Mouse (Mus musculus) ovary, adult 18-20 months (tissue): ENCODE measurements around the gene Strip2.

ENCODE experiments used
- DNase-seq: peaks from one replicate; pipeline ENCODE4 v3.0.0; 2022; ENCODE audit warnings: low spot score, mixed read lengths

Gene Strip2

DNA sequence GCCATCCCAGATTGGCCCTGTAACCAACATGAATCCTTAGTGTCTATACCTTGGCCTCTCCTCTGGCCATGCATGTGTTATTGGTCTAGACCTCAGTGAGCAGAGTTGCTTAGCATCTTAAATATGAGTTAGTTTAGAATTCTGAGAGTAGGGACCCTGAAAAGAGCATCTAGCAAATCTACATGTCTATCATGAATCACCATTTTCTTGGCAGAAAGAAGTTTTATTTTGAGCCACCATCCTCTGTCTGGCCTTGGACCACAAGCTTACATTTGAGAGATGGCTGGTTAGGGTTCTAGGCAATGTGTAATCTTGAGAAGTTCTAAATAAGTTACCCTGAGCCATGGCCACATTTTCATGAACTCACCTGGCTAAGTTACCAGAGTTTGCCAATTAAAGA is 13.3 kb downstream of the Strip2 start:
- no peak for DNase-seq

DNA sequence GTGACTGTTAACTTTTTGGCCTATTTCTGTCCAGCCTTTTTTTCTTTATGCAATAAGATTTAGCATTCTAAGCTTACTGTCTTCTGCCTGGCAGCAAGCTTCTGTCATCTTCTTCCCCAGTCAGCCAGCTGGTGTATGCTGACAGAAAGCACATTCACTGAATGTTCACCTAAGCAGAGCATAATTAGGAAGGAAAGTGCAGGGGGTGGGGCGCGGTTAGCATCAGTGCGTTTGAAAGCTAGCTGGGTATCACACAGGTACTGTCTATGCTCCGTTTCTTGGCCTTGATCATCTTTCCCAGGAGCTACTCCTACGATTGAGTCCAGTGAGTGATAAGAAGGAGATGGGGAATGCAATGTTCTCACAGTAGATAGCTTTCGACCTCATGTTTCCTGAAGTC is 13.9 kb downstream of the Strip2 start:
- DNase-seq: no peak

DNA sequence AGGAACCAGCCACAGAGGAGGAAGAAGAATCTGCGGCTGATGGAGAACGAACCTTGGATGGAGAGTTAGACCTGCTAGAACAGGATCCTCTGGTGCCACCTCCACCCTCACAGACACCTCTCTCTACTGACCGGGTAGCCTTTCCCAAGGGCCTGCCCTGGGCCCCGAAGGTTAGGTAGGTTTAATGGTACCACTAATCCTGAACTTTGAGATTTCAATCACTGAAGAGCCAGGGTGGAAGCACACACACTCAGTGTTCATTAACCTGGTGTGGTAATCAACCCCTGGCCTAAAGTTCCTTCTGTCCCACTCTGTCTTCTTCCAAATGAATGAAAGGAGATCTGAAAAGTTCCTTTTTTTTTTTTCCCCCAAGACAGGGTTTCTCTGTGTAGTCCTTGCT is 14.4 kb downstream of the Strip2 start:
- no peak for DNase-seq

DNA sequence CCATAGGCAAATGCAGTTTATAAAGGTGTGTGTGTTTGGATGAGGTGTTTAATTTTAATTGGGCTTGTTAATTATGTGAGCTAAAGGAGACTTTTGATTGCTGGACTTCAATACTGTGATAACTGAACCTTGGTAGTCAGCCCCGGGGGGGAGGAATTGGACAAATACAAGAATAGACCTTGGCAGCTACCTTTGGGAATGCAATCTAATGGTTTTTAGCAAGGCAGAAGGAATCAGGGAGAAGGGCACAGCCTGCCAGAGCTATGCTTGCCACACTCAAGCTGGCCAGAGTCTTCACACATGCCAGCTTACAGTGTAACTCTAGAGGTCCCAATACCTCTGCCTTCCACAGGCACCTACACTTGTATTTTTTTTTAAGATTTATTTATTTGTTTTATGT is 18.9 kb downstream of the Strip2 start:
- no peak for DNase-seq

DNA sequence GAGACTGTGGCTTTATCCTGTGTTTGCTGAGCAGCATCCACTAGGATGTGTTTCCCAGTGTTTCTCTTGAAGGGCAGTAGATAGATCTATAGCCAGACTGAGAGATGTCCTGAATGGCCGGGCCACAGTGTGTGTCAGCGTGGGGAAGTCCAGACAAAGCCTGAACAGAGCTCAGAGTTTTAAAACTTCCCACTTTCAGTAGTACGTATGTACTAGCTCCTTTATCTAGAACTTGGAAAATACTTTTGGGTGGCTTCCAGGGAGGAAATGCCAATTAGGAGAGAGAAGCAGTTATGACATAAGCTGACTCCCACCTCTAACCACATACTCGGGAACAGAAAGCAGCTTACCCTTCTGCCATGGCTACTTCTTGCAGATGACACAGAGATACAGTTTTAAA is 23.6 kb downstream of the Strip2 start:
- DNase-seq: no peak

DNA sequence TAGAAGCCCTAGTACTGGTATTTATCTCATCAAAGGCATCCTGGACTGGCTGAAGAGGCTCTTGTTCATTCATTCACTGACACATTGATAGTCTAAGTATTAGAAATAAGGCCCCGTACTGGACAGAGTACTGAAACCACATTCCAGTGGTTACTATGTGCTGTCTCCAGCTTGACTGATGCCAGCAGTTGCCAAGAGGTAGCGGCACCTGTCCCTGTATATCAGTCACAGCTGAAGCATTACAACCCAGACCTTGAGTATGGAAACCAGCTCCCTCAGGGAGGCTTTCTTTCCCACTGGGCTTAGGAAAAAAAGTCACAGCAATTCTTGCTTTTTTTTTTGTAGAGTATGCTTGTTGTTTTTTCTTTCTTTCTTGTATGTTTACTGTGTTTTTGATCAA is 24.2 kb downstream of the Strip2 start:
- no peak for DNase-seq

DNA sequence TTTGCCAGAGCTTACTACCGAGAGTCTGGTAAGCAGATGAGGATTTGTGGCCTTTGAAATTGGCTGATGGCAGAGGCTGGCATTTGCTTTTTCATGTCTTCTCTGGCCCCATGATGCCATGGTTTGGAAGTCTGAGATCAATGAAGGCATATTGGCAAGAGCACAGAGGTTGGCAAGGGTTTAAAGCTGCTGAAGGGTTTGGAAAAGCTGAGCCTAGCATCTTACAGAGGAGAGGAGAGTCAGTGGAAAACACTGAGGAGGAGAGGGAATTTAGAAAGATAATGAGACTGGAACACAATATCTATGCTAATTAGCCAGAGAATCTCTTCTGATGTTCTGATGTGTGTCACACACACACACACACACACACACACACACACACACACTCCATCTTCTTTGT is 27.7 kb downstream of the Strip2 start:
- DNase-seq: no peak

DNA sequence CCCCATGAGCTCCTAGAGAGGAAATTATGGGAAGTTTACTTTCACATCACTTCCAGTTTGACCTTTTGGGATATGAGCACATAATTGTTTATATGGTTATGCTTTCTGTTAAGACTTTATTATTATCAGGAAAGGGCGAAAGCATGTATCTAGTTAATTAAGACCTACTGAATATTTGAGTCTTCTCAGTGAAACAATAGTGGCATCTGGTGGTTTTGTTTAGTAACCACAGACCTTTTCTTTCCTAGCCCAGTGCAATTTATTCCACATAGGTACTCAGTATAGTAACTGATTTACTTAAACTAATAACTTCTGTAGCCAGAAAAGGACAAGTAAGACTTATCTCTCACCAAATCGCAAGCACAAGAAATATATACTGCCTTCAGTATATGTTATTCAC is 29.8 kb downstream of the Strip2 start:
- DNase-seq: no peak

DNA sequence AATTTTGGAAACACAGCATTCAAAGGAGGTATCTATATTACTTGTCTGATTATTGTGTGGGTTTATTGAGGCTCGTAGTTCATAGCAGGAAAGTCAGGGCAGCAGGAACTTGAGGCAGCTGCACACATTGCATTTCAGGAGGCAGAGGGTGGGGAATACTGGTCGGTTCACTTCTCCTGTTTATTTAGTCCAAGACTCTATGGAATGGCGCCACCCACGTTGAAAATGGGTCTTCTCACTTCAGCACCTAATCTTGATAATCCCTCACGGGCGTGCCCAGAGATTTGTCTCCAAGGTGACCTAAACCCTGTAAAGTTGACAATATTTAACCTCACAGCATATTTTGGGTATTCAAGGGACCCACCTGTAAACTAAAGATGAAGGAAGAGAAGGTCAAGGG is 31.0 kb downstream of the Strip2 start:
- DNase-seq: no peak

DNA sequence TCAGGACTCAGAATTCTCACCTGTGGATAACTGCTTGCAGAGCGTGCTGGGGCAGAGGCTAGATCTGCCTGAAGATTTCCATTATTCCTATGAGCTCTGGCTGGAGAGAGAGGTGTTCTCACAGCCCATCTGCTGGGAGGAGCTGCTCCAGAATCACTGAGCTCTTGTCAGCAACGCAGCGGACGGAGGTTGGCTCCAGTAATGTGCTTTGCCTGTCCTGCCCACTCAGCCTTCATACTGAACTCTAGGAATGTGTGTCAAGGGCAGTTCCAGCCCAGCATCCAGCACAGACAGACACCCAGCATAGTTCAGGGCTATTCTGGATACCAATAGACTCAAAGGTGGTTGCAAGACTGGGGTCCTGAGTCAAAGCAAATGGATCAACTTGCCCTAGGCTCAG is 39.9 kb downstream of the Strip2 start:
- no peak for DNase-seq

DNA sequence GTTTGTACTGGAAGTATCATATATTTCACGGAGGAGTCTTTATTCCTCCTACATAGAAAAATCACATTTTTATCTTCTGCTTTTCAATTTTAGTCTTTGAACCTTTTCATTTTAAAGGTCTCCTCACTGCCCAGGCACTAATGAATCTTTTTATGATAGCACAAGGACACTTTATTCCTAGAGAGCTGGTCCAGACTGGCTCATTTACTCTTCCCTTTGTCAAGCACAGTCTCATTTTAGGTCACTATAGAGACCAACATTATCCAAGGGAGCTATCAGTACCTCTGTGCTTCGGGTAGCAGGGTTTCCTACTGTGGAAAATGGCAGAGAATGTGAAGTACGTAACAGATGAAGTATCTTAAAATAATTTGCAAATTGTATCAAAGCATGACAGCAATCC is 41.9 kb downstream of the Strip2 start:
- no peak for DNase-seq

DNA sequence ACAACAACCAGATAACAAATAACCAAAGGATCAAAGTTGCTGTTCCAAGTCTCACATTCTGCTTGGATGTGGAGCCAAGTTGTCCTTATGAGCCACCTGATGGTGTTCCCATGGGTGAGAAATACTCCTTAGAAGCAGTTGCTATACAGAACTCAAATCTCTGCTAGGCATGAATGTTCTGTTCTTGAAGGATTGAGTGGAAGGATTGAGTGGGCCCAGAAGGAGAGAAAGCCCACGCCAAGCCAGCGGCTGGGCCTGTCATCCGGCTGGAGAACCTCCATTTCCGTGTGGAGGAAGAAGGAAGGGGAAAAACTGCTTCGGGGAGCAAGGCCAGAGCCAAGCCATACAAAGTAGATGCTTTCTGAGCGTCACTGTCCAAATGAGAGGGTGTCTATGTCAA is 44.3 kb downstream of the Strip2 start:
- no peak for DNase-seq

DNA sequence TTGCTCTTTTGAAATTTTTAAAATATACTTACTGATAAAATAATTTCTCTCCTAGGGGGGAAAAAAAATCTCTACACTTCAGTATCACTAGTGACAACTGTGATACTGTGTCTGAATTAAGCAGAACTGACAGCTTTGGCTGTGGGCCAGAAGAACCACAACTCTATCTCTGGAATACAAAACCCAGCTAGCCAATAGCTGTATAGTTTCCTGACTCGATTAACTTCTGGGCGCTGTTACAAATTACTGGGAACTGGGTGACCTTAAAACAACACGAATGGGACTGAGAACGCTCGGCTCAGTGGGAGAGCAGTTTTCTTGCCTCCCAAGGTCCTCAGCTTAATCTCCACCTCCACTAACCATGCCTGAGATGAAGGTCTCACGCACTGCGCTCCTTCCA is 51.1 kb downstream of the Strip2 start:
- DNase-seq: peak; percentile 18

DNA sequence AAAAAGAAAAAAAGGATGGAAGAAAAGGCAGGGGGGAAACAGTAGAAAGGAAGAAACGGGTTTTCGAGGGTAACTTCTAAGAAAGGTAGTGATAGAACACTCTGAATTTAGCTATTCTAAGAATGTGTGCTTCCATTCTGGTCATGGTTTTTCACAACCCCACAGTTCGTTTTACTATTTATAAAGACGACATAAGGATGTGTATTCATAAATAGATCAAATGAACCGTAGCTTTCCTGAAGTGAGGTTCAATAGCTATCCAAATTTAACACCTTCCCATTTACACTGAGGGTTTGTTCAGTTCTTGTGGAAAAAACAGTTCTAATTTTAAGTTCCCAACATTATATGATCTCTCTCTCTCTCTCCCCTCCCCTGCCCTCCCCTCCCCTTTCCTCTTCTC is 56.5 kb downstream of the Strip2 start:
- no peak for DNase-seq

DNA sequence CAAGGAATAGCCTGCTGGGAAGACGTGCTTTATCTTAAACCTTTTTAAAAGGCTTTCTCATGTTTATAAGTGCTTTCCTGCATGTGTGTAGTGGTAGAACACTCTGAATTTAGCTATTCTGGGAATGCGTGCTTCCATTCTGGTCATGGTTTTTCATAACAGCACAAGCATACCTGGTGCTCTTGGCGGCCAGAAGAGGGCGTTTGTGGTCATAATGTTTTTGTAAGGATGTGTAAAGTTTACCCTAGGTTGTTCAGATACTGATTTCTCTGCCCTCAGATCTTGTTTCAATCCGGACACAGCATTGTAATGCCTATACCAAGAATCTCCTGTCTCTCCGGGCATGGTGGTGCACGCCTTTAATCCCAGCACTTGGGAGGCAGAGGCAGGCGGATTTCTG is 58.0 kb downstream of the Strip2 start:
- DNase-seq: no peak

DNA sequence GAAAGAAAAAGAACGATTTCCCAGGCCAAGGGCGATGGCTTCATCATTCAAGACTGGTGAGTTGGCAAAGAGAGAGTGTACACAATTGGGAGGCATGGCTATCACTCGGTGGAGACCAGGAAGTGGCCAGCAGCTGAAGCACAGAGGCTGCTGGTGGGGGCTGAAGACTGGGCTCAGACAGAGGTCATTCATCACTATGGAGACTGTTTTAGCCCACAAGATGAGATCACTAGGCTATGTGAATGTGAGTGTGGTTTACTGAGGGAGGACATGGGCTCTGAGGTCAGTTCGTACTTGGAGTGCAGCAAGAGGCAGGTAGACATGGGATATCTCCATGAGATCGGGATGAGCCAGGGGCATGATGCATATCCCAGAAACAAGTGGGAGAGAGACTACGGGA is 63.6 kb downstream of the Strip2 start:
- DNase-seq: no peak

DNA sequence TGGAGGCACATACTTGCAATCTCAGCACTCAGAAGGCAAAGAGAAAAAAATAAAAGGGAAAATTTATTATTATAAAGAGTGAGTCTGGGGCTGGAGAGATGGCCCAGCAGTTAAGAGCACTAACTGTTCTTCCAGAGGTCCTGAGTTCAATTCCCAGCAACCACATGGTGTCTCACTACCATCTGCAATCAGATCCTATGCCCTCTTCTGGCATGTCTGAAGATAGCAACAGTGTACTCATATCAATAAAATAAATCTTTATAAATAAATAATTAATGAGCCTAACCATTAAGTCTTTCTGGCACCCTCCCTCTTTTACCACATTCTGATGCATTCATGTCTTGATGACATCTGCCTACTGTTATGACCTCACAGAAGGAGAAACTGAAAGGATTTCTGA is 65.0 kb downstream of the Strip2 start:
- DNase-seq: no peak

DNA sequence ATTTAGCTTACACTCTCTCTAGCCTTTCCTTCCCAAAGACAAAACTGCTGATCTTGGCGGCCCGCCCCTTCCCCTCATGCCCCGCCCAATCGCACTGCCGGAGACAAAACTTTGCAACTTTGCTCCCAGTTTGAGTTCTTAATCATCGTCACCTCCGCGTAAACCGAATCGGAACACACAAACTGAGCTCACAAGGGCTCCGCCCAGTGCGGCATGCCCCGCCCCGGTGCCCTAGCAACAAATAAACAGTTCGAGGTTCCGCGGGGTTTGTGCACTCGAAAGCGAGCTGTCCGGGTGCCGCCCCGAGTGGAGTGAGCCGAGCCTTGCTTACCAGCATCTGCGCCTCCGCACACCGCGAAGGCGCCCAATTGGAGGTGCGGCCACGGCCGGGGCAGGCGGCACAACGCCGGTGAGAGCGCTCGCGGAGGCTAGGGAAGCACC is 68.3 kb downstream of the Strip2 start:
- DNase-seq: peak; percentile 82

DNA sequence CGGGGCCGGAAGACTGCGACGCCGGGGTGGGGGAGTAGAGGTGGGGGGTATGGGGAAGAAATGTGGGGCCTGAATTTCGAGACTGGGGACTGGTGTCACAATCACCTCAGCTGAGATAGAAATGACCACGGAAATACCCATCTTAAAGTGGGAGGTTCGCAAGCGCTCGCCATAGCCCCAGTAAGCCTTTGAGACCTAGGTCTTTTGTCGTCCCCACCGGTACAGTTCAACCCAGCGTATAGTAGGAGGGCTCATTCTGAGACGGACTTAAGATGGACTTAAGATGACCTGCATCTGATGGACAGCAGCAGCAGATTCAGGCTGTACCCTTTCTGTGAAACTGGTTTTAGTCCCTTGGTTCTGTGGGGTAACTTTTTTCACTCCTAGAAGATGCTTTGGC is 68.7 kb downstream of the Strip2 start:
- no peak for DNase-seq

DNA sequence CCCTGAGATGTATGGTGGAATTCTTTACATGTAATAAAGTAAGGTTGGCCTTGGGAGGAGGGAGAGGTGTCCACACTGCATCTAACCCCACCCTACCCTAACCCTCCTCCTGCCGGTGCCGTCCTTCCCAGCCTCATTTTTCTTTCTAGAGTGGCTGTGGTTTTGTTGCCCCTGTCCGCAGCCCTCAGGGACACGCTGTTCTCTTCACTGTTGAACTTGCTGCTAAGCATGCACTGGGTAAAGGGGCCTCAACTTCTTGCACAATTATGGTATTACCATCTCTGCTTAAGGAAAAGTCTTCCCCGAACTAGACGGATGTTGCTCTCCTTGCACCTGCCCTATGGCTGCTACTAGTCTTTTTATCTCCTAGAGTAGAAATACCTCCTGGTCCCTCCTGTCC is 69.2 kb downstream of the Strip2 start:
- no peak for DNase-seq

DNA sequence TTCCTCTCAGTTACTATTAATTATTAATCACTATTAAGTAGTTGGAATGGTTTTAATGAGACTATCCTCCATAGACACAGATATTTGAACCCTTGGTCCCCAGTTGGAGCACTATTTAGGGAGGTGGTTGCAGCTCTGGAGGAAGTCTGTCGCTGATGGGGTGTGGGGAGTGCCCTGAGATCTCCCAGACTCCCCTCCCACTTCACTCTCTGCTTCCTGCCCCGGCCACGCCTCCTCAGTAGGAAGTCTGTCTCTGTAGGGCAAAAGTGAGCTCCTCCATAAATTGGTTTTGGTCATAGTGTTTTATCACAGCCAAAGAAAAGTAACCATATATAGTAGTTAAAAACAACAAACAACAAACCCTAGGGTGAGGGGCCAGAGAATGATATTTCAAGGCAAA is 70.4 kb downstream of the Strip2 start:
- no peak for DNase-seq

DNA sequence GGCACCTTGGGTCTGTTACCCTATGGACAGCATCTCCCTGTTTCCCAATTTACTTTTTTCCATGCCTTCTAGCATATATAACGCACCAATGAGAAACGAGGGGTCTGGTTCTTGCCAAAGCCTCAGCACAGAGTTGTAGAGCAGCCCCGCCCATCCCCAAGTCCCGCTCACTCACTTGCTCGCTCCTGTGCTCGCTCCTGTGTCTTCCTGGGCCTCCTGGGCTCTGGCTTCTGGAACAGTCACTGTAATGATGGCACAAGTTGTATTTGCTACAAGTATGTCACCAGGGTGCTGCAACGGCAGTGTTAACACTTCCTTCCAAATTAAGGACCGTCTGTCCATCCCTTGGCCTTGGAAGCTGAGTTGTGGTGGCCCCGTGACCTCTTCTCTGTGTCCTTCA is 81.3 kb downstream of the Strip2 start:
- no peak for DNase-seq

DNA sequence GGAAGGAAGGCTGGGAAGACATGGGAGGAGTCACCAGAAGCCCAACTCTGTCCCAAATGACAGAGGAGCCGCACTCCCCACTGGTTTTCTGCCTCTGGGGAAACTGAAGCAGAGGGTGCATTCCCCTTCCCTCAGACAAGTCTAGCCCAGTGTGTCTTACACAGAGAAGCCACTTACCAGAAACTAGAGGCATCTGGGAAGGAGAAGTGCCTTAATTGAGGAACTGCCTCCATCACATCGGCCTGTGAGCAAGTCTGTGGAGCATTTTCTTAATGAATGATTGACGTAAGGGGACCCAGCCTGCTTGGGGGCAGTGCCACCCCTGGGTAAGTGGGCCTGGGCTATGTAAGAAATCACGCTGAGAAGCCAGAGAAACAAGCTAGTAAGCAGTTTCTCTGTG is 82.0 kb downstream of the Strip2 start:
- DNase-seq: no peak

DNA sequence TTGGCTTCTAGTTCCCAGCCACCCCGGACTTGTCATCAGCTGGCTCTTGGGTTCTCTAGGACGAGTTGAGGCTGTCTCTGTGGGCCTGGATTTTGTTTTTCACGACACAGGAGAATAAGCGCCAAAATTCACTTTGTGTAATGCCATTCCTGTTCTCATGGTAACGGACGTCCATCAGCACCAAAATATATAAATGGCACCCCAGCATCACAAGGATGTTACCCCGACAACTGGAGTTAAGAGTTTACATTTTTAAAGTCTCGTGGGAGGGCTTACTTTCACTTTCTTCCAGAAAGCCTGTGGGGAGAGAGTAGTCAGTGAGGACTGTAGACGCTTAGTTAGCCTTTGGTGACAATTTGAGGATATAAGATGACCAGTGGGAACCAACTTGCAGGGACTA is 85.8 kb downstream of the Strip2 start:
- no peak for DNase-seq

DNA sequence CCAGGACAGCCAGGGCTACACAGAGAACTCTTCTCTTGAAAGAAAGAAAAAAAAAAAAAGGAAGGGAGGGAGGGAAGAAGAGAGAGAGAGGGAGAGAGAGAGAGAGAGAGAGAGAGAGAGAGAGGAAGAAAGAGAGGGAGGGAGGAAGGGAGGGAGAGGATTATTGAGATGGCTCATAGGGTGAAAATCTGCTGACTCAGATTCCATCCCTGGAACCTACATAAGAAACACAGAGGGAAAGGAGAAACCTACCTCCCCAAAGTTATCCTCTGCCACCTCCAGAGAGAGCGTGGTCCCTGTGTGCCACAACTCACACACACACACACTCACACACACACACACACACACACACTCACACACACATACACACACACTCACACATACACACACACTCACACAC is 89.0 kb downstream of the Strip2 start:
- DNase-seq: no peak
